Mouse (Mus musculus) naive thymus-derived CD4-positive, alpha-beta T cell, adult 2 months (primary cell): ENCODE results near the gene Lemd2.

Source experiments
- DNase-seq: peaks from one replicate; pipeline ENCODE4 v3.0.0-alpha.2; 2011; ENCODE audit warnings: low read depth

Lemd2 gene

DNA sequence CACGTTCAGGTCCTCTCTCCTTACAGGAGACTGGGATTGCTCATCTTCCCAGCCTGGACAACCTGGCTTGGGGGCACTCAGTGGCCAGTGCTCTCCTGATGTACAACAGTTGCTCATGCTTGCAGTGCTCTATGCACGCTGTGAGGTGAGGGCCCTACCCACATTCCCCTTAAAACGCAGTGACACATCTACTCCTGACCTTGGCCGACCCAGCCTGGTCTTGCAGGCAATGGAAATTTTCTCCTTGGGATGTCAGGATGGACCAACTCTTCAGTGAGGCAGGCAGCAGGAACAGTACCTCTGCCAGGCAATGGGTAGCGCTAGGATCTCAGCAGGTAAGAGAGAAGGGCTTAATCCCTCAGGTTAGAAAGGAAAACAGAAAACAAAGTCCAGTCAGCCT is 17.2 kb downstream of the Lemd2 start:
- DNase-seq, result no peak

DNA sequence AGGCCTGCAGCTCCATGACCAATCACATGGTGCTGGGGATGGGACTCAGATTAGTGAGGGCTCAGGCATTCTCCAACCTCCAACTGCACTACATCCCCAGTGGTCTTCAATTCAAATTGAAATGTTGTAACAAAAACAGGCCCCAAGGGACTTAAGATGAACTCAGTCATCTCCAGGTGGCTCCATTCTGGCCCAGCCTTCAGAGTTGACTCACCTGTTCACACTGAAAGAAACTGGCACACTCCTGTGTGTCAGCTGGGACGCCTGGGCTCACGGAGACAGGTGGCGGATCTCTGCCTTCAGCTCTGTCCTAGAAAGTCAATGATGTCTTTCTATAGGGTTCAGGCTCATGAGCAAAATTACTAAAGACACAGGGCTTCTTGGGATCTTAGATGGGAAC is 18.2 kb downstream of the Lemd2 start:
- DNase-seq, result no peak

DNA sequence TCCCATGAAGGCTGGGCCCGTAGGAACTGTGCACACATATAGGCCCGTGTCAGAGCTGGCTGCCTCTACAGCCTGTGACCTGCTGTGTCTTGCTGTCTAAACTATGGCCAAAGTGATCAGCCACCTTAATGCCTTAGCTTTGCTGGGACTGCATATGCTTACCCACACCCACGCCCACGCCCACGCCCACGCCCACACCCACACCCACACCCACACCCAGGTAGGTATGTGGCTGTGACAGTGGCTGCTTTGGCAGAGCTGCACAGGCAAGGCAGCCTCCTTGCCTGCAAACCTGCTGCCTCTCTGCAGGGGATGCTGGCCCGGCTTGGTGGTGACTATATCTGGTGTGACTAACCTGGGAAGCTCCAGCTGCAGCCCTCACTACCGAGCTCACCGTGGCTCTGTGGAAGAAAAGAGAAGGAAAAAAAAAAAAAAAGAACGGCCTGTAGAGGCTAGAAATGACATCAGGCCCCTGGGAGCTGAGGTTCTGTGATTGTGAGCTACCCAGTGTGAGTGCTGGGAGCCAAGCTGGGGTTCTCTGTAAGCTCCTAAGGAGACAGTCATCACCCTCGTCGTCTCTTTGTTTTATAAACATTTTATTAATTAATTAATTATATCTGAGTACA is 20.5 kb downstream of the Lemd2 start:
- DNase-seq, result no peak

DNA sequence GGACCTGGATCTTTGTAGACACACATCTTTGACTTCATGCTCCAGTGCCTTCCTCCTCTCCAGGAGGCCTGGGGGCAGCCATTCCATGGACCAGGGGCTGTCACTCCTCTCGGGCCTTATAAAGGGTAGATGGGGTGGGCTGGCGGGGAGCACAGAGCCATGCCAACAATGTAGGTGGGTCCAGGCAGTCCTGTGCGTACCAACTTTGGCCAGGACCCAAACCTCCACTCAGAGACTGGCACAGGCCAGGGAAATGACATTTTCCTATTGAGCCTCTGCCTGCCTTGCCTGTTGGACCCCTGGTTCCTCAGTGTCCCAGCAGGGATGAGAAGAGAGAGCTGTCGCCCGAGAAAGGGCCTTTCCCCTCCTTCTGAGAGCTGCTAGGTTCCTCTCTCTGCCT is 21.9 kb downstream of the Lemd2 start:
- DNase-seq, result no peak

DNA sequence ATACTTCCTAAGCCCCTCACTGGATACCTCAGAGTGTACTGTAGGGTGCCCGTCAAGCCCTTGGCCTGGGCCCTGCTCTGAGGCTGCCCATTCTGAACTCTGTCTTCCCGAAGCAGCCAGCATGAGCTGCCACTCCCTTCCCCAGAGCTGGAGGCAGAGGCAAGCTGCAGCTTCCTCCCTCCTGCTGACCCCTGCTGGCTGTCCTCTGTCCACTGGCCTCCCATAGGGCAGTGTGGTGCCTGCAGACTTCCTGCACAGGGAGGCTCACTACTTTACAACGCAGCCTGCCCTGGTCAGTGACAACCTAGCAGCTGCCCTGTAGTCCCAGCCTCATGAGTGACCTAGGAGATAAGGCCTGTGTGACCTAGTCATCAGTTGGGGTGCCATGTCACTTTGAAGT is 22.6 kb downstream of the Lemd2 start:
- no peak for DNase-seq

DNA sequence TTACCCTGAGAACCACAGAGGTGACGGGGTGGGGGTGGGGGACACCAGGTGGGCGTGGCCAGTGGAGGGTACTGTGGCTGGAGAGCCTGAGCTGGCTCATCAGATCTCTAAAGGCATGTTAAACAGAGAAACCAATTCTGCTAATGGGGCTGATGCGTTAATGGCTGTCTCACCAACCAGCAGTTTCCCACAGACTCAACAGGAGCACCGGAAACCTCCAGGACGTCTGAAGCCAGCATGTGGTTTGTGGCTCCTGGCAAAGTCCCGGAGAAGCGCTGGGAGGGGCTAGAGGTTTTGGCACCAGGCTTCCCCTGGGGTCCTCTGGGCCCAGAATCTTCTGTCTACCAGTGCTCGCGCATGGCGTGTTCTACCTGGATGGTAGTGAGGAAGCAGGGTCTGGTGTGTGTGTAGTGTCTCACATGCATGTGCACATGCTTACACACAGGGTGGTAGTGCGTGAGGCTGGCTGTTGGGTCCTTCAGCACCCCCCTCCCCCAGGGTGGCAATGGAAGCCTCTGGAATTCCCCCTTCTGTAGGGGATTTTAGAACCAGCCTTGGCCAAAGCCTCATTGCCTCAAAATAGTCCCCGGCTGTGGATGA is 24.5 kb downstream of the Lemd2 start:
- no peak for DNase-seq

DNA sequence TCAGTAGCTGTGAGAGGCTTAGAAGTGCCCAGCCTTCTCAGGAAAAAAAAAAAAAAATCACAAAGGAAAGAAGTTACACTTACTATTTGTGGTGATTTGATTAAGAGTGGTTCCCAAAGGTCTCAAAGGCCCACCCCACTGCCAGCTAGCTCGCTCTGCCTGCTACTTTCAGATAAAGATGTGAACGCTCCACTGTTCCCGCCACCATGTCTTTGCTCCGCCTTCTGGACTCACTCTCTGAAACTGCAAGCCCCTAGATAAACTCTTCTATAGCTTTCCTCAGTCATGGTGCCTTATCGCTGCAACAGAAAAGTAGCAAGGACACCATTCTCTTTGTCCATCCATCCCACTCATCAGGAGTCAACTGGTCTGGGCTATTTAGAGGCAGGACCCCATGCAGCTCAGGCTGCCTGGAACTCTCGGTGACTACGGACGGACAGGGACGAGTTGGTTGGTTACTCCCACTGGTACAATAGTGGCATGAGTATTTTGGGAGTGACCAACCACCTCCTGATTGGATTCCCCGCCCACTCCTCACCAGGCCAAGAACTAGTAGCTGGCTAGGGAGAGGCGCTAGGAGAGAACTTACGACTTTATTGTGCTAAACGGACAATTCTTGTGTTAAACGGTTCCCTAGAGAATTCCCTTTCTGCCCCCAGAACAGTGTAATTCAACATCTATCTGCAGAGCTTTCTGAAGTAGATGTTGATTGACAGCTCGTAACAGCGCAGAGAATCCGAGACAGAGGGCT is 25.7 kb downstream of the Lemd2 start:
- DNase-seq, result no peak

DNA sequence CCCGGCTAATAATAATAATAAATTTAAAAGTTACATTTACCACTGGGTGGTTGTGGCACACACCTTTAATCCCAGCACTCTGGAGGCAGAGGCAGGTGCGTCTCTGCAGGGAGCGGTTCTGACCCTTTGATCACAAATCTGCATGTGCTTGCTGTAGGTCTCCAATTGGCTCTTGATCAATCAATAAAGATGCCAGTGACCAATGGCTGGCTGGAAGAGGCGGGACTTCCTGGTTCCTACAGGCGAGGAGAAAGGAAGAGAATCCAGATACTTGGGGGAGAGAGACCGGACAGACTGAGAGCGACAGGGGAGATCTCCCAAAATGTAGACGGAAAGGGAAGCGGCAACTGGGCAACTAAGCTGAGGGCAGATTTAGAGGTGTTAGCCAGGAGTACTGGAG is 26.2 kb downstream of the Lemd2 start:
- no peak for DNase-seq

DNA sequence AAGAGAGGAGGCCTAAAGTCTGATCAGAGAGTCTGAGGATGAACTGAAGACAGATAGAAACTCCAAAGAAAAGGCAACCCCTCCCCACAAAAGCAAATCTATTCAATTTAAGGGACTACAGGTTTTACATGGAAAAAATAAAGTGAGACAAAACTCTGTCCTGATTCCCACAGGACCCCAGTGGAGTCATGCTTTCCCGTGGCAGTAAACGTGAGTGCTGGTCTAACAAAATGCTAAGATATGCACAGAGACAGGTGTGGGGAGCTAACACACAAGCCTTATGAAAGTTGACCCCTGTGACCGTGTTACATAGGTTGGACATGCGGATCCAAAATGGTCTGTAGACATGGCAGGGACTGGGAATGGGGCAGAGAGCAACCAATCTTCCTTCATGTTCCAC is 27.5 kb downstream of the Lemd2 start:
- no peak for DNase-seq

DNA sequence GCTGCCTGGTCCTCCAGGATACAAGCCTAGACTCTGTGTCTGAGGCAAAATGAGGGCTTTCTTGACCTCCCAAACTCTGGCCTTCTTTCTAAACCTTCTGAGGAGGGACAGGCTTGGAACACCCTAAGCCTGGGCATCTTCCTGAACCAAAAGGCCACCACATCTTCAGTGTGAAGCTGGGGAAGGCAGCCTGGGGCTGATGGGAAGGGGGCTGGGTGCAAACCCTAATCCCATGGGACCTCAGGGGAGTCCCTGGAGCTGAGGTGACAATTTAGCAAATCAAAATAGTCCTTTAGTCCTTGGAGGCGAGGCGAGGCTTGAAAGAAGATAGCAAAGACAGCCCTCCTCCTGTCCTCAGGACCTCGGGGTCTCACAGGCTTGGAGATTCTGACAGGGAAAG is 28.0 kb downstream of the Lemd2 start:
- DNase-seq, result no peak

DNA sequence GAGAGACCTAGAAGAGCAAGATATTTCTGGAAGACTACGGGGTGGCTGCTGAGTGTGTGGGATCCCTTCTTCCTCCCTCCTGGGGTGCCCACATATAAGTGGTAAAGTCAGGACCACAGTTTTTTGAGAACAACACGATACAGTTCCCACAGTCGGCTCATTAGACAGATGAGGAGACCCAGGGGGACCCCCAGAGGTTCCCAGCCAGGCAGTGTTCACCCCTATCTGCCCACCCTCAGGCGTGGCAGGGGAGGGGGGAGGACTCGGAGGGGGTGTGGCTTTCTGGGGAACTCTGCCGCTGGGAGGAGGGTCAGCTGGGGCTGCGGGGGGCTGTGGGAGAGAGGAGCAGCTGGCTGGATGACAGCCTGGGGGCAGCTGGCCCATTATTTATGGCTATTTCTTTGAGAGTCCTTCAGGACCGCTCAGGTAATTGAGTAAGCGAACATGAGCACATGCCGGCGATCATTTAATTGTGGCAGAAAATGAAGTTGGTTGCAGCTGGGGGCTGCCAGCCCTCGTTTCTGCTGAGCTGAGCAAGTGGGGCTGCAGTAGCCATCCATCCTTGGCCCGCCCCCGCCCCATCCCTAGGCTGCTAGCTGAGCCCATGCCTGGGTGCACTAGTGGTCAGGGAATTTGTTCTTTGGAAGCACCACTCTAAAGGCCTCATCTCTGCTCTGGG is 28.9 kb downstream of the Lemd2 start:
- no peak for DNase-seq

DNA sequence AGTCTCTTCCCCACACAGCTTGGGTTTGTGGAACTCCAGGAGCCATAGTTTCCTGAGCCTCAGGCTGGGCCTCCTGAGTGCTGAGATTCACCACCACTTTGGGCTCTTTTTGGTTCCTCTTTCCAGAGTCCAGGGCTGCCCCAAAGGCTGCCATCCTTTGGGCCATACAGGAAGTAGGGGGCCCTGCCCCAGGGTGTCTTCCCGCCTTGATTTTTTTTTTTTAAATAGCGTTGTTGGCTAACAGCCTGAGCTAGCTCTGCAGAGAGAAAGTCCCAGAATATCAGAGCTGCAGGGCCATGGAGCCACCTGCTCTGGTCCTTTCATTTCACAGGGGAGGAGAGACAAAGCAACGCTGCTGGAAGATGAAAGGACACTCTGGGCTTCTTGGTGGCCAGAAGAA is 30.6 kb downstream of the Lemd2 start:
- no peak for DNase-seq

DNA sequence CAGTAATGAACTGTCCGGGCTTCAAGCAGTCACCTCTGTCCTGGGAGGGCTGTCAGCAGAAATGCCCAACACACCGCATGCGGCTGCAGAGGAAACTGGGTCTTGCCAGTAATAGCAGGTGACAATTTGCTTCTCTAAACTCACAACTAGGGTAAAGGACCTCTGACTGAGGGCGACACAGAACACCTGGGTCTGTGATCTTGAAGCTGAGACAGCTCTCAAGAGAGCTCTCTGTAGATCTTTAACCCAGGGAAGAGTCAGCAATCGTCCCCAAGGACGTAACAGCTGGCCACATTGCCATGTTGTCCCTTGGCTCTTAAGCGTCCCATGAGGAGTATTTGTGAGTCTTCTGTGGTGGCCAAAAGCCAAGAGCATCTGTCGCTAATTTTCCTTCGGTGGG is 31.8 kb downstream of the Lemd2 start:
- DNase-seq, result no peak

DNA sequence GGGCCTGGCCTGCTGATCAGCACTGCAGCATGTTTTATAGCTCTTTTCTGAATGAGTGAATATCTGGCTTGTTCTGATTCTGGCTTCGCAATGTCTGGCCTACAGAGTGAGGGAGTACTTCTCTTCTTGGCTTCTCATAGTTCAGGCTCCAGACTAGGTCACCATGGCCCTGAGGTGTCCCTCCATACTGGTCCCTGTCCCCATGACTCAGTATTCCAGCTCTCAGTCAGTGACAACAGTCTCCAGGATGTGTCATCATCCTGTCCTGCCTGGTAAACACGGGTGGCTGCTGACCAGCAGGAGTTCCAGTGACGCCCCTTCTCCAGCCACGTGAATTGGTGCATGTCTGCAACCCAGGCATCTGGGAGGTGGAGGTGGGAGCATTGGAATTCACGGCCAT is 33.1 kb downstream of the Lemd2 start:
- DNase-seq, result no peak

DNA sequence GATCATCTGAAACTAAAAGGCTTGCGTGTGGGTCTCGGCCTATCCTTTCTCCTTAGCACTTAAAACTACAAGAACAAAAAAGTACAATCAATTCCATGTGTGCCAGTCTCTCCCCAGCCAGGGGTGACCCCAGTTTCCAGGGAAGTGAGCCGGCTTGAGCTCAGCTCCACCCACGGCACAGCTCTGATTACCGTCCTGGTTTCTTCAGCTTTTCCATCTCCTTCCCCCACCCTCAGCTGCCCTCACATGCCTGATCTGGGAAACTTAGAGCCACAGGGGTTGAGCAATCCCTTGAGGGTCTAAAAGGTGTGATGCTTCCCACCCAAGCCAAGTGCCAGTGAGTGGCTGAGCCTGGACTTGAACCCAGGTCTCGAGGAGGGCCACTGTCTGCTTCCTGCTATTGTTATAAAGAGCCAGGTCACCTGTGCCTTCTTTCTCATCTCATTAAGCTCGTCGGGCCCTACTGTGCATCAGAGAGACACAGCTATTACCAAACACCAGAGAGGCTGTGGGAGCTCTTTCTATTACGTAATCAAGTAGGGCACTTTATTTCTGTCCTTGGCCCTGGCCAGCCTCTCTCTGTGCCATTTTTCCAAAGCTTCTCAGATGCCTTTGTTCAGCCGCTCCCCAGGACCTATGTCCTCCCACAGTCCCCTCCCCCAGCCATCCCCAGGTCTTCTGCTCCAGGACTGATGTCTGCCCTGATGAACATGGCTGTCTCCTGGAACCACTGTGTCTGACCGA is 34.1 kb downstream of the Lemd2 start:
- DNase-seq, result no peak

DNA sequence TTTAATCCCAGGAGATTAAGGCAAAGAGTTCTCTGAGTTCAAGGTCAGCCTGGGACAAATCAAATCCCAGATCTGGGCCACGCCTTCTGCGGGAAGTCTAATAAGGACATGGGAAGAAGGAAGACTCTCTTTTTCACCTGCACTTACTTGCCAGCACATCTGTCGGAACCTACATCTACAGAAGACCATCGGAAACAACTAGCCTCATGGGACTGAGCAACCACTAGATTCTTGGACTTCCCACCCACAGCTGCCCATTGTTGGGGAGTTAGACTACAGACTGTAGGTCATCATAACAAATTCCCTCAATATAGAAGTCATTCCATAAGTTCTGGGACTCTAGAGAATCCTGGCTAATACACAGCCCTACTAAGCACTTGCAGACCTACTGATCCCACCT is 35.7 kb downstream of the Lemd2 start:
- DNase-seq, result no peak

DNA sequence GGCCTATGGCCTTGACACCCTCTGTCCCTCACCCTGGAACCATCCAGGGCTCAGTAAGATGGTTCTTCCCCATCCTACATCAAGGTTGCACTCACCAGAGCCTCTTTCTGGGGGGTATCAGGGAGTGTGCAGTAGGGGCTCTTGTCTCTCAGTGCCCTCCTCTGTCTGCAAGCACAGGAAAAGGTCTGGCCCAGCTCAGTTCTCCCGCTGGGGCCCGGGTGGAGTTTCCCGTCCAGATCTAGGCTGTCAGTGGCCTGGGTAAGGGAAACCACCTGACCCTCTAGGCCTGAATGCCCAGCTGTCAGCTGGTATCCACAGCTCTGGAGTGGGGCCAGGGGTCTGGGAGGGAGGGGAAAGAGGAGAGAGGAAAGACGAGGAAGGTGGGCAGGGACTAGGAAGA is 36.7 kb downstream of the Lemd2 start, which contains the start of gene Ip6k3:
Gene Ip6k3 (minus strand): TSS at position 251 of the 400 bp plus-strand sequence.
- DNase-seq, result no peak

DNA sequence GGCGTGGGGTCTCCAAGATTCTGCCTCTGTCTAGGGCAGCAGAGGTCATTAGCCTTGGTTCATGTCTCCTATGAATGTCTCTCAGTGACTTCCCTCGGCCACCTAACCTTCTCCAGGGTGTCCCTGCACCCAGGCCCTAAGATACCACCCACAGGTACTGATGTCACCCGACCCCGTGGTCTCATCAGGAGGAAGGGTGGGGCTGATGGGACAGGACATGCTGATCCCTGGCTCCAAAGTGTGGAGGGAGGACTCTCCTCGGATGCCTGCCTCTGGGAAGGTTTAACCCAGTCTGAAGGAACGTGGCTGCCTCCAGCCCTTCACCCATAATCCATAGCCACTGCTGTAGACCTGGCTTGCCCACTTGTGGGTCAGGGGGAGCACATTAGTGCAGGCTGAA is 37.4 kb downstream of the Lemd2 start:
- DNase-seq, result no peak

DNA sequence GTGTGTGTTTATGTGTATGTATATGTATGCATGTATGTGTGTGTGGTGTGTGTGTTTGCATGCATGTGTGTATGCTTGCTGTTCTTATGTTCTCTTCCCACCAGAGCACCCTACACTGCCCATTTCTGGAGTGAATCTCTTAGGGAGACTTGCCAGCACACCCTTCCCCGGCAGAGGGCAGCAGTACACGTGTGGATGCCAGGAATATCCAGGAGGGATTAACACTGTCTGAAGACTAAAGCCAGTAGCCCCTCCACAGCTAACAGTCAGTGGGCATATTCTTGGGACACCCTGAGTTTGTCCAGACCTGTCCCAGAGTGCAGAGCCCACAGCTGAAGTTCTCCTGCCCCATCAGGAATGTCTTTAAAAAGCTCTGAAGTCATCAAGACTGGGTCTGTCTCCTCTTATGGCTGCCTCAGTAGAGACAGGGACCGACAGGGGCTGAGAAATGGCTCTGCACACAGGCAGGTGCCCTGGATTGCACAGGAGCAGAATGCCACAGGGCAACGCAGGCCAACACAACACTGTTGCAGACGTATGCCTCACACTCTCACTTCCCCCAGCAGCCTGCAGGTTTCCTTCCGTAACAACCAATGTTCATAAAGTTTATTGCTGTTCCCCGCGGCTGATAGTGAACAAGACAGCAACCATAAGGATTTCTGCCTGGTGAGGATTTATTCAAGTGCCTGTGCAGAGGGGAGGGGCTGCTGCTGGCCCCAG is 39.1 kb downstream of the Lemd2 start:
- DNase-seq, result no peak

DNA sequence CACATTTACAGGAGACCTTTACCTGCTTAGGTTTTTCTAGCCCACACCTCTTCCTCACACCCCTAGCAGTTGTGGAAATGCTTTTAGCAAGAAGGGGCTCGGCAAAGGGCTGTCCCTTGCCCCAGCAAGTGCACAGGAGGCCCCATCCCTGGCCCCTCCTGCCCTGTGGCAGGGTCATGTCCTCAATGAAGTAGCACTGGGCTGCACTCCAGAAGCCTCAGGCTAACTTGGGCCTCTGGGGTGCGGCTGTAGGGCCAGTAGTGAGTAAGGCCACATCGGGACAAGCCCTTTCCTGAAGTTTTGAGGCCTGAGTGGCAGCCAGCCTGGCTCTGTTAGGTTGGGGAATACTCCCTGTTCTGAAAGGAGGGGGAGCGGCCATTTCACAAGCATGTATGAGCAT is 43.4 kb downstream of the Lemd2 start:
- no peak for DNase-seq

DNA sequence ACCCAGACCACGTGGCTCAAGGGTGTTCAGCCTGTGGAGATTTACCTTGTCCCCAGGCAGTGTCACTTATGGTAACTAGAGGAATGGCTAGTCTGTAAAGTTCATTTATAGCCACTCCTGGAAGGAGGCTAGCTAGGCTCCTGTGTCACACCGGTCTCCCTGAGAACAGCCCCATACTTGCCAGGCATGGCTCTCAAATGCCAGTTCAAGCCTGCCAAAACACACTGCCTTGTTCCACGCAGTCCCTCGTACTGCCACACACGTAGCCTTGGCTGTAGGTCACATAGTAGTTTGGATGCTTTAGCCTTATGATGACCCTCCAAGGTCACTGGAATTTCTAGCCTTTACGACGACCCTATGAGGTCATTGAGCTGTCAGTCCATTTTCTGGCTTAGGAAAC is 45.1 kb downstream of the Lemd2 start:
- no peak for DNase-seq

DNA sequence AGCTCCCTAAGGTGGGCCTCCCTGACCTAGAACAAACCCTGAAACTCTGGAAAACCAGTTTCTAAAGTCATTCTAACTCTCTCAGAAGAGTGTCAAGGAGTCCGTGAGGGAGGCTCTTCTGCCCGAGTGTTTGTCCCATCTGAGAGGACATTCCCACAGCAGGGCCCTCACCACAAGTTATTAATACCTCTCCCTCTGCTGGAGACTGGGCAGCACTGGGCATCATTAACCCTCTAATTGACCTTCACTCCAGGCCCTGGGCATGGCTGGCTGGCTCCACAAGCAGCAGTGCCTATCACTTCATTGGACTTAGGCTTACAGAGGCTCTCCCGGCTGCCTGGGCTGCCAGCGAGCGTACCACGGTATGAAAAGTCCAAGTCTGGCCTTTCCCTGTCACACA is 45.8 kb downstream of the Lemd2 start:
- no peak for DNase-seq
